Mouse (Mus musculus) cerebellum, postnatal 4 days (tissue): Measurements from ENCODE around the gene Copz1.

ENCODE experiments used
- DNase-seq, 2 experiments: peaks; one replicate each; pipeline ENCODE4 v3.0.0; 2022; ENCODE audit warnings: low spot score in 2 of 2, mixed read lengths in 1 of 2

The Copz1 gene

DNA sequence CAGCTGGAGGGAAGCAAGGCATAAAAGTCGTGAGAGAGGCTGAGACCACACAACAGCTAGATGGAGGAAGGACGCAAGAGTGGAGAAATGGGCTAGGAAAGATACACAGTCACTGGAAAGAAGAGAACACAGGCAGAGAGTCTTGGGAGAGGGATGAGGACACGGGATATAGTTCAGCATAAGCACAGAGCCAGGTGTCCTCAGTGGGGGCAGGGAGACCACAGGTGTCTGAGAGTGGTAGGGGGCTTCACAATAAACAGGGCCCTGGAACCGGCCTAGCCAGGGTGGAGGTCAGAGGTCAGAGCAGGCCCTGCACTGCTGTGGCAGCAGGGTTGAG lies 66.3 kb downstream of the Copz1 start:
- DNase-seq = no peak

DNA sequence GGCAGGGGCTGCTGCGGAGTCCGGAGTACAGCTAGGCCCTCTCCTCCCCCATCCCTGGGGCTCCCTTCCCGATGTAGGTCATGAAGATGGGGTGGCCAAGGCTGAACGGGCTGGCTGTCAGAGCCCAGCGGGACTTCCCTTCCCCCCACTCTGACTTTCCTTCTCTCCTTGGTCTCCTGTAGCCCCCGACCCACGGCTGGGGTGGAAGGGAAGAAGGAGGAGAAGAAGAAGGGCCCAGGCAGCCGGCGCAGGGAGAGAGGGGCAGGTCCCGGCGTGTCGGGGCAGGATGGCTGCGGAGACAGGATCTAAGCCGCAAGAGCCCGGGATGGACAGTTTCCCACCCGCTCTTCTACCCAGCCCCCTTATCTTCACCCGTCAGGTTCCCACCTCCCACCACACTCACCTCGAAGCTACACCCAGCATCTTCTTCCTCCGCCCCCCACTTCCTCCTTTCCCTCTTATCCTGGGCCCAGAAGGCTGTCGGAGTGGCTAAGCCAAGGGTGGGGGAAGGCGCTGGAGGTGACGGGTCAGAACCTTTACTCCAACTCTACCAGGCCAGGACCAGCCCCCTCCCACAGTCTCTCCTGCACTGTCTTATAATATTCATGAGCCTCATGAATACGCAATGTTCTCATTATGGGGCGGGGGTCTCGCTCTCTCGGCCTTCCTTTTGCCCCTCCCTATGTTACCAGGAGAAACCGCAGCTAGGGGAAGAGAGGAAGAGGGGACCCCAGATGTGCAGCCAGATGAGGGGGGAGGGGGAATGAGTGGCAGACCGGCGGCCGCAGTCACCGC lies 66.8 kb downstream of the Copz1 start:
- no peak for DNase-seq

DNA sequence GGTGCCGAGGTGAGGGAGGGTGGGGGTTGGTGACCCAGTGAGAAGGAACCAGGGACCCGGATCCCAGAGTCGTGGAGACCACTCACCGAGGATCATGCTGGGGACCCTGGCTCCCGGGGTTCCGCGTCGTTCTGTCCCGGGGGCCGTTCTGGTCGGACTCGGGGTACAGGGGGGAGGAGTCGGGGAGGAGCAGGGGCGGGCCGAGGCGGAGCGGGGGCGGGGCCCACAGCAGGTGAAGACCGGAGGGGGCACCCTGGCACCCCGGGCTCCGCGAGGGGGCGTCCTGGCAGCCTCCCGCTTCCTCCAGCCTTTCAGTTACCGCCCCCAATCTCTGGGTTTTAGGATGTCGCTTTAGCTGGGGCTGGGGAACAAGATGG lies 67.4 kb downstream of the Copz1 start, which contains the start of gene Zfp385a:
Gene Zfp385a, minus strand, starts transcription at position 133 of the 377 bp plus-strand sequence.
- peak in 1 of 2 experiments; percentile 48 for DNase-seq

DNA sequence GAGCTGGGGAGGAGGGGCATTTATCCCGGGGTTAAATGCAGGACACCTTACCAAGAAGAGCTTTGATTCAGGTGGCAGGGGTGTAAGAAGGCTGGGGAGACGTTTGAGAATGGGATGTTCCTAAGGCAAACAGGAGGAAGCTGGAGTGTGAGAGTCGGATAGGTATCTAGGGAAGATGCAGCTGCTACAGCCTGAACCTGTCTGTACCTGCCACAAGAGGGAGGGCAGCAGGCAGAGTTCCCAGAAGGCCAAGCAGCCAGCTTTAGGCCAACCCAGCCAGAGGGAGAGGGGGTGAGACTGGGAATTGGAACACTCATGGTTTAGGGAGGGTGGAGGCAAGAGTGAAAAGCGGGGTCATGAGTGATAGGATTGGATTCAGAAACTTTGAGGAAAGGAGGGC lies 68.3 kb downstream of the Copz1 start:
- no peak for DNase-seq

DNA sequence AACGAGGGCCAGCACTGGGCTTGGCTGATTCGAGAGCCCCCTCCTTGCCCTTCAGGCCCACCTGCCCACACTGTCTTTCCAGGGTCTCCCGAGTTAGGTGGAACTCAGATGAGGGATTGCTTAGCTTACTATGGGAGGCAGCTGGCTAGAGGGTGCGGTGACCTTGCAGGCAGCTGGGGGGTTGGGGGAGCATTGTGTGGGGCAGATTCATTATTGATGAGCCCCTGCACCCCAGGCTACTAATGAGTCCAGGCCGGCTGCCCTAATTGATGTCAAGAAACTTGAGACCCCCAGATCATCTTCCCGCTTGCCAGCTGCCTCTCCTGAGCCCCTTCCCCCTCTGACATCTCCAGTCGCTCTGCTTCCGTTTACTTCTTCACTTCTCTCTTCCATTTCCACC lies 69.0 kb downstream of the Copz1 start:
- no peak for DNase-seq

DNA sequence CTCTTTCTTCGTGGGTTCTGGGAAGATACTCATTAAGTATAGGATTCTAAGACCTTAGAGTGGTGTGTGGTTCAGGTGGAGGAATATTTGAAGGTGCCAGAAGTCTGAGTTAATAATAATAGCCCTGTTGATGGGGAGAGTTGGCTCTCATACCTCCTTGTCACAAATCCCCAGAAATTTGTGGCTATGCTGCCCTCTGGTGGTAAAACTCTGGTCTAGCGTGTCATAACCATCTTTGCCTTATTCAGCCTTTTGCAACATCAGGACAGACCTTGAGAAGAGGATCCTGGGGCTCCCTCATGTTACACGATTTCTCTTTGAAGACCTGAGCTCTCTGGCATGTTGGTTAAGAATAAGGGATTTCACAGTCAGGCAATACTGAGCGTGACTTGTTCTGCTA lies 69.9 kb downstream of the Copz1 start:
- DNase-seq = peak; percentile 59 to 76

DNA sequence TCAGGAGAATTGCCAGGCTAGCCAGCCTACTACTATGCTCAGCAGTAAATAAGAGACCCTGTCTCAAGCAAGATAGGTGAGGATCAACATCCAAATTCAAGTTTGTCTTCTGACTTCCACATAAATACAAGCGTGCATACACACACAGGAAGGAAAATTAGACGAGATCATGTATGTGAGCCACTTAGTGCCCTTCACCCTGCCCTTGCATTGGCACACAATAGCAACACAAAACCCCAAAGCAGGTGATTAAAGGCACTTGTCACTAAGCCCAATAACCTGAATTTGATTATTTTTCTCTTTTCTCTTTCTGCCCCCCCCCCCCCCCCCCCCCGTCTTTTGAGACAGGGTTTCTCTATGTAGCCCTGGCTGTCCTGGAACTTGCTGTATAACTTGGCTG lies 70.5 kb downstream of the Copz1 start:
- no peak for DNase-seq

DNA sequence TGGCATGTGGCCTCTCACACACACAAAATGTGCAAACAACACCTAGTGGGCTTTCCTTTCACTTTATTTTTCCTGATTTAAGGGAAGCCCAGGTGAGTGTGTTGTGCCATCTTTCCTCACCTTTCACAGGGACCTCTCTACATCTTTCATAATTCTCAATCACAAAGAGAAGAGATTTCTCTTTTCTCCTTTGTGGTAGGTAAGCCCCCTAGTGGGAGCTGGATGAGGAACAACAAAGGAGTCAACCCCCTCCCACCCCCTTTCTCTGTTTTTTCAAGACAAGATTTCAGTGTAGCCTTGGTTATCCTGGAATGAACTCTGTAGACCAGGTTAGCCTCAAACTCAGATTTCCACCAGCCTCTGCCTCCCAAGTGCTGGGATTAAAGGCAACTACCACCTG lies 71.0 kb downstream of the Copz1 start:
- no peak for DNase-seq

DNA sequence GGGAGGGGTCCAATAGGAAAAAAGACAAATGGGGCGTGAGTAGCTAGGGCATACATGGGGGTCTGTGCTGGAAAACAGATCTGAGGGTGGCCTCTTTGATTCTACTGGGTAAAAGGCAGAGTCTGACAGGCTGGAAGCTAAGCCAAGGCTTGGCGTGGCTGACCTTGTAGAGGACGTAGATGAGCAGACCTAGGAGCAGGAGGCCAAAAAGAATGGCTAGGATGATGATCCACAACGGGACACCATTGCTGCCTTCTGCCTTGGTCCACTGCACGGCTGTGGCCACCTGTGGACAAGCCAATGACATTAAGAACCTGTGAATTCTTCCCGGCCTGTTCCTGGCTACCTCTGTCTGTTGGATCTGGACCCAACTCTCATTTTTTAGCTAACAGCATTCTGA lies 73.3 kb downstream of the Copz1 start:
- no peak for DNase-seq

DNA sequence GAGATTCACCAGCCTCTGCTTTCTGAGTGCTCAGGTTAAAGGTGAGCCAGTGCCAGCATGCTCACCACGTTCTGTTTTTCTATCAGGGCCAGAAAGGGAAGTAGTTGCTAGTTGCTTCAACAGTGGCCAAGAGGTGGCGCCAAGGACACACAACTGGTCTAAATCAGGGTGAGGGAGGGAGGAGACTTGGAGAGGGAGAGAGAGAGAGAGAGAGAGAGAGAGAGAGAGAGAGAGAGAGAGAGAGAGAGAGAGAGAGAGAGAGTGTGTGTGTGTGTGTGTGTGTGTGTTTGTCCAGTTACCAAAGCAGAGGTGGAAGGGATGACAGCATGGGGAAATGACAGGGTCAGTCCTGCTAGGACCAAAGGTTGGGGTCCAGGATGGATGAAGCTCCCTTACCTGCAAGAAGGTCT lies 74.8 kb downstream of the Copz1 start:
- peak in 1 of 2 experiments; percentile 62 for DNase-seq
